Mouse (Mus musculus) Muller cell, postnatal 12 days (primary cell): ENCODE measurements at regions not wholly inside any gene's neighbourhood (a gene's known extent, or its start where the extent isn't known, plus 50 kb on each side); places are given as distances from the start of the nearest gene placed in this dataset.

ENCODE experiments used
- DNase-seq: peaks from one replicate; pipeline ENCODE4 v3.0.0-alpha.2; 2015; ENCODE audit errors: inconsistent ontology term

DNA sequence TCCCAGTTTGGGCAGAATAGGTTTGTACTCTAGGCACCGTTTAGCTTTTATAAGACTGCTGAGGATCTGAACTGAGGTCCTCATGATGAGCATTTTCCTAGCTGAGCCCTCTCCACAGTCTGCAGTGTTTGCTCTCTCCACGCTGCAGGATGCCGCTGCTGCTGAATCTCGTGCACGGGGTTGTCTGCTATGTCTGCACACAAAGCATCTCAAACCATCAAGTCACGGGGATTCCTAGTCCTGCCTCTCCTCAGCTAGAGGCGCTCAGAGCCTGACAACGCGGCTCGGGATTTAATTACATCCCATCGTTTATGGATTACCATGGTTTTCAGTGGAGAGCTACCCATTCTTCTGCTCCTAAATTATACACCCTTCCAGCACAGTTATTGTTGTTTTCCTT is 175.6 kb downstream of the Rnf144b start:
- DNase-seq = no peak

GRCm38 (mm10) chr13:47300486-47300885 is 178.0 kb downstream of the Rnf144b start:
- no peak for DNase-seq

DNA sequence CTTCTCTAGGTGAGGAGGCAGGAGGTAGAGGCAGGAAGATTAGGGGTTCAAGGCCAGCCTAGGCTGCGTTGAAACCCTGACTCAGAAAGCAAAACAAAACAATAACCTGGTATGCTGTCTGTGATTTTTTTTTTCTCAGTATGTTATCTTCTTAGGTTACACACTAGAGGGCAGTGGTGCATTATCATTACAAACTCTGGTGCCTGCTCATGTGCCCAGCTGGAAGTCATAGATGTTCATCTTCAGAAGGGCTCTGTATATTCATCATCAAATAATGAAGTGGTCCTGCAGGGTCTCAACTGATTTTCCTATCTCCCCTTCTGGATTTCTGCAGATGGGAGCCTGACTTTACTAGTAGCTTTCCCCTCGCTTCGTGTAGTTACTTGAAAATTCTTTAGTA is 178.6 kb downstream of the Rnf144b start:
- peak; percentile 35 for DNase-seq

DNA sequence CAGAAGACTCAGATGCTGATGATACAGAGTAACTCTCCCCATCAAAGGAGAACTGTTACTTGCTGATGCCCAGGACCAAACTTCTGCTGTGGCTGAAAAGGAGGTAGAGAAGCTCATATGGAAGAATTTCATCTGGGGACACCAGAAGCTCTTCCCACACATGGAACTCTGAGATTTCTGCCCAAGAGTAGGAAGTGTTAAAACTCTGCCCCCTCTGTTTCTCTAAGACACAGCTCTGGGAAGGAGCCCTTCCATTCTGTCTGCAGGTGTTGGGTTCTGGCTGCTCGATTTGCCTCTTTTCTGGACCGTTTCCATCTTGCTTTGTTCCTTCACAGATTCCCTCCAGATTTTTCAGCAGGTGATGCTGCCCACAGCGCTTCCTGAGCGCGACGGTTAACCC is 187.0 kb downstream of the Rnf144b start:
- DNase-seq = no peak

DNA sequence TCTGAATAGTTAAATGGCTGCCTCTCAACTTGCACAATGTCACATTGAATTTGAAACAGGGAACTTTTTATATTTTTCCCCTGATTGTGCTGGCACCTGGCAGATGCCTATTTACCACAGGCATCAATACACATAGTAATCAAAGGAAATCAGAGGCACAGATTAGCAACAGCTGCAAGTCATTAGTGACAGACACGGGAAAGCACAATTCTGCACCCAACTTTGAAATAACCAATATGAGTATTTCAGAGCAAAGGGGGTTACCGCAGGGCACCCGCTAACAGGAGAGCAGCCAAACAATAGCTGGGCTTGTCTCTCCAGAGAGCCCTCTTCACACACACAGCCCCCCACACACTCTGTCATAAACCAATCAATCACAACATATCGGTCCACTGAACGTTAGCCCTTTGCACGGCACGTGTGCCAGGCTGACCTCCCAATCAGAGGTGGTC is 188.3 kb downstream of the Rnf144b start:
- DNase-seq = peak; percentile 83

- no peak for DNase-seq
These were observed 197.1 kb downstream of the Rnf144b start for GRCm38 (mm10) chr13:47319549-47319948.

DNA sequence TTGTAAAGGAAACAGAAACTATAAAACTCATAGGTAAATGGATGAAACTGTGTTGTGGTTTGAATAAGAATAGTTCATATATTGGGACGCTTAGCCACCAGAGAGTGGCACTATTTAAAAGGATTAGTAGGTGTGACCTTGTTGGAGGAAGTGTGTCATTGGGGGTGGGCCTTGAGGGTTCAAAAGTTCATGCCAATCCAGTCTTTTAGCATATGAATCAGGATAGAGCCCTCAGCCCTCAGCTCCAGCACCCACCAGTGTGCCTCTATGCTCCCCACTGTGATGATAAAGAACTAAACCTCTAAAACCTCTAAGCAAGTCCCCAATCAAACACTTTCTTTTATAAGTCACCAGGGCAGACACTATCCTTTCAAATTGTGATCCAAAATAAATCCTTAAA is 199.4 kb downstream of the Rnf144b start:
- DNase-seq = no peak

GRCm38 (mm10) chr13:47335996-47336684 is 213.7 kb downstream of the Rnf144b start:
- DNase-seq = peak; percentile 98

DNA sequence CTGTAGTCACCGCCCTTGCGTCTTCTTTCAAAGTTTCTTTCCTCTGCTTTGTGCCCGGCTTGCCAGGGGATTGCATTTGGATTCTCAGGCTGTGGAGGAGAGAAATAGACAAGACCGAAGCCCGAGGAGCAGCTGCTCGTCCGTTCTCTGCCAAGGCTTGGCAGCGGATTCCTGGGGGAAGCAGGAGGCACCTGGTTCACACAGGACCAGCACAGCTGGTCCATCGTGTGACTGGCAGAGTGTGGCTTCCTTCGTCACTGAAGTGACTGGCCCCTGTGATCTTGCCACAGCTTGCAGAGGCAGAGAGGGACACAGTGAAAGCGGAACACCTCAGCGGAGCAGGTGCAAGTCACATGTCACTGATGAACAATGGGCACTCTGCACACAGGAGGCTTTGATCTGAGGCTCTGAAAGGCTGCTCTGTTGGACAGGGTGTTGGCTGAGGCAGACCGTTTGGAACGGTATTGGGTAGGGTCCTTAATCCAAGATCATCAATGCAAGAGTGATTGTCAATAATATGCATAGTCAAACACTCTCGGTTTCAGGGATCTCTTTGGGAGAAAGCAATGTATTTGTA is 214.5 kb downstream of the Rnf144b start:
- DNase-seq = peak; percentile 42

- DNase-seq = no peak
These were observed 217.0 kb downstream of the Rnf144b start for GRCm38 (mm10) chr13:47339411-47339810.

GRCm38 (mm10) chr13:47342361-47342760 is 219.9 kb downstream of the Rnf144b start:
- no peak for DNase-seq

DNA sequence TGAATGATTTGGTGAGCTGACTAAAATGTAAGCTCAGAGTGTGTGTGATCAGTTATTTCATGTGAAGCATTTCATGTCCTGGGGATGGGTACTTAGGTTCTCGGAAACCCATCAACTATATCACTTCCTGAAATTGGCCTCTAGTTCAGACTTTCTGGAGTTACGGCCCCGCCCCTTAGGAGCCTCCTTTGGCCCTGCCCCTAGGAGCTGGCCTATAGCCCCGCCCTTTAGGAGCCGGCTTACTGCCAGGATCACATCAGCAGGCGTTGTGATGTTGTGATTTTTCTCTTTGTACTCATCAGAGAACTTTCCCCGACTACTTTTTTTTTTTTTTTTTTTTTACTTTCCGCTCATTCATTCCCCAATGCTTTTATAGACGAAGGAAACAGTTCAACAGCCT is 223.1 kb downstream of the Rnf144b start:
- DNase-seq = no peak

- no peak for DNase-seq
These were observed 225.4 kb downstream of the Rnf144b start for GRCm38 (mm10) chr13:47347835-47348234.

DNA sequence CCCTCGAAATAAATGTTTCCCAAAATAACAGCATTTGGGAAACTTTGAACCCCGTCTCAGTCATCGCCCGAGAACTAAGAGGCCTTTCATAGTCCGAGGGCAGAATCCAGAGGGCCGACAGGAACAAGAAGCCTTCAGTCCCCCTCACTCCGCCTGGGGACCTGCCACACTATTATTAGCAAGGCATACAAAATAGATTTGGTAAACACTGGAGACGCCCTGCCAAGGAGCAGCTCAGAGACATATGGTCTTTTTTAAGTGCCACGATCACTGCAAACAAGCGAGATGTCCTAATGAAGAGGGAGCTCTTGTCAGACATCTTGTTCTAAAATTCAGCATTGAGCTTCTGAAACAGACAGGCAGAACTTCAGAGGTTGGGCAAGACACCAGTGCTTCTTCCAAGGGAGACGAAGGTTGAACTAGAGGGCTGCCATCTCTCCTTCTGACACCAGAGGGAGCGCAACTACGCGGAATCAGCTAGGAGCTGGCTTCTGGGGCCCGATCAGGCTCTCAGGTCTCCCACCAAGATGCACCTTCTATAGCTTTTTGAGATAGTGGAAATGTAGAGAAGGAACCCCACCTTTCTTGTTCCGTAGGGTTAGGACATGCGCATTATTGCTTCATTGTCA is 226.2 kb downstream of the Rnf144b start:
- peak; percentile 50 for DNase-seq

DNA sequence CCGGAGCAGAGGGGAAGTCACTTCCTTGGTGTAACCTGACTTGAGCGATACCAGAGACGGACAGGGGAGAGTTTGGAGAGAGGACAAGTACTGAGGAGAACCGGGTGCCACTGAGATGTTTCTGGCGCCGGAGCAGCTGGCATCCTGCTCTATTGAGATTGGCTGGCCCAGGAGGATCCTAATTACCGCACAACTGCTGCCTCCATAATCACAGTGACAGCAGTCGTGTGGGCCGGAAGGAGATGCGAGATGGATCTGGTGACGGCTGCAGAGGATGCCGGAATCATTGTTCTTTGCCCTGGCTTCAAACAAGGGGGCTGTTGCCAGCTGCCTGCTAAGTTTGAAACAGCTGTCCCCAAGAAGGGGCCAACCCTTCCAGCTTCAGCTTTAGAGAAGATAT is 232.0 kb downstream of the Rnf144b start:
- peak; percentile 31 for DNase-seq

DNA sequence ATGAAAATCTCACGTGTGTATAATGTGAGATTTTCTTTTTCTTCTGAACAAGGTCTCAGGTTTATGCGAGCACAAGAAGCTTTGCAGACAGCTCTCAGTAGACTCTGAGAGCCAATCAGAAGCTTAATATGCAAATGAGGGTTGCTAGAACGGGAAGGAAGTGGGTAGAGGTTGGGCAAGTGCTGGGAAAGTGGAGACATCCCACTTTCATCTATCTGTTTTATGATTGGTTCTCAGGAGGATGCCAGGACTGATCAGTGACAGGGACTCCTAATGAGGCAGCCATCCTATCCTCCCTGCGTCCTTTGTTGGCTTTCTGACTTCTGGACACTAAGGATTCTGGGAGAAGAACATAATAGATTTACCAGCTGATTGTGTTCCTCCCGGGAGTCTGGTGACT is 232.7 kb downstream of the Rnf144b start:
- DNase-seq = no peak

- no peak for DNase-seq
These were observed 236.5 kb downstream of the Rnf144b start for GRCm38 (mm10) chr13:47358986-47359385.

DNA sequence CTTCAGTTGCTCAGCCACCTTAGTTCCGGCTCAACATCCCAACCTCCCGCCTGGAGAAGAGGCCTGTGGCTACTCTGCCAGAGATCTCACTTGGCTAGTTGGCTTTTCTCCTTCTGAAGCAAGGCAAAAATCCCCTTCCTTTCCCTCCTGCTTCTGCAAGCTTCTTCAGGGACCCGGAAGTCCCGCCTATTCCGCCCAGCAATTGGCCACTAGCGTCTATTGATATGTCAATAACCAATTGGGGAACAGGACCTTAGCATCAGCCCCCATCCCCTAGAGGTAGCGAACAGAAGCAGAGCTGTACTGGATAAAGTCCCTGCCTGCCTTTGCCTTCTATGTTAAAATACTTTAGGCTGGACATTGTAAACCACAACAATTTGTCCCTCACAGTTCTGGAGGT is 243.3 kb downstream of the Rnf144b start:
- DNase-seq = no peak

DNA sequence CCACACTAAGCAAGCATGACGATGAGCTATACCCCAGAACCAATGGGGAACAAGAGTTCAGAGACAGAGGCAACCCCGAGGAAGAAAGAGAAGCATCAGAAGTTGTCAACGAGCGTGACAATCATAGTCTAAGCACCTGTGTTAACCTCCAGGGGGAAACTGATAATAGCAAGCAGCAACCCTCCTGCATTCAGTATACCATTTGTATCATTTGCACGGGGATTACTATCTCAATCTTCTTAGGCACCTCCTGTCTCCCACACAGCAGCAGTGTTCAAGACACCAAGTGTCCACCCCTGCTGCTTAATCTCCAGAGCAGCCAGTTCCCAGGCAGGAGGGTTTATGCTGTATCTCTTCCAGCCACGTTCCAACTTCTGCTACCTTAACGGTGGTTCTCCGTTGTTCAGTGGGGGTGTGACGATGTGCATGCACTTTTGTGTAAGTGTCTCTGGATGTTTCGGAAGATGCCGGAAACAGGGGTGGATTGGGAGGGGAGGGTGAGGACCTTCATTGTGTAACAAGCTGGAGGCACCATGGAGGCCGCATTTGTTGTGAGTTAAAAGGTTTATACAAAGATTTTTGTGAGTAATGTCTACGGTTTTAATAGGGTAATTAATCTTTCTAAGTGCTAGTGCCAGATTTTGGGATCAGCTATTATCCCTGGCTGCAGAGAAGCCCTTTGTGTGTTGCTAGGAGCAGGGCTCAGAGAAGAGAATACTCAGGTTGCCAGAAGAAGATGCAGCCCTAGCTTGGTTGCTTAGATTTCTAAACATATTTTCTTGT is 245.8 kb downstream of the Rnf144b start:
- DNase-seq = no peak

DNA sequence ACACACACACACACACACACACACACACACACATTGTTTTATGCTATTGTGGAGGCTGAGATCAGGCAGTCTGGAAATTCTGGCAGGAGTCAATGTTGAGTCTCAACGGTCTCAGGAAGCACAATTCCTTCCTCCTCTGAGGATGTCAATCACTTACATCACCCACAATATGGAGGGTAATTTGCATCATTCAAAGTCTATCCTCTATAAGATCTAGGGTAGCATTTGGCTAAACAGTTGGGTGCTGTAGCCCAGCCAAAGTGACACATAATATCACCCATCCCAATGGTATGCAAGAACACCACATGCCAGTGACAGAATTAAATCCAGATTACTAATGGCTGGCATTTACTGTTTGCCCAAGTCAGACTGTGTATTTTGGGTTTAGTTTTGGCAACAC is 252.1 kb downstream of the Rnf144b start:
- no peak for DNase-seq

GRCm38 (mm10) chr13:47391023-47391422 is 268.6 kb downstream of the Rnf144b start:
- DNase-seq = no peak

- peak; percentile 51 for DNase-seq
These were observed 275.4 kb downstream of the Rnf144b start for GRCm38 (mm10) chr13:47397726-47398350.
